Mouse (Mus musculus) kidney, adult 2 months (tissue): ENCODE measurements at regions not wholly inside any gene's neighbourhood (a gene's known extent, or its start where the extent isn't known, plus 50 kb on each side); places are given as distances from the start of the nearest gene placed in this dataset.

Source experiments
- DNase-seq: peaks from one replicate; pipeline ENCODE4 v3.0.0; 2021
- H3K27ac ChIP-seq: fragments of 200-500 bp; 2 replicates; pipeline ENCODE4 v1.5.1; 2012; ENCODE audit warnings: low read depth, low read length, control low read depth, inconsistent platforms; ENCODE audit not compliant: insufficient read depth
- H3K27me3 ChIP-seq: fragments of 200-500 bp; replicated peaks from 2 replicates; pipeline ENCODE4 v1.6.1; 2012; ENCODE audit warnings: mild to moderate bottlenecking, moderate library complexity, low read length, inconsistent platforms; ENCODE audit not compliant: control insufficient read depth, insufficient read depth
- H3K36me3 ChIP-seq: fragments of 200-500 bp; 2 replicates; pipeline ENCODE4 v1.6.1; 2012; ENCODE audit warnings: mild to moderate bottlenecking, moderate library complexity, low read length, inconsistent platforms; ENCODE audit not compliant: control insufficient read depth, insufficient read depth
- H3K4me1 ChIP-seq: fragments of 200-500 bp; 2 replicates; pipeline ENCODE4 v1.6.1; 2011; ENCODE audit warnings: low read length; ENCODE audit not compliant: control insufficient read depth, insufficient read depth
- H3K4me3 ChIP-seq: fragments of 200-500 bp; 2 replicates; pipeline ENCODE4 v1.5.1; 2011; ENCODE audit warnings: mild to moderate bottlenecking, low read depth, low read length, control low read depth; ENCODE audit not compliant: insufficient read depth
- CTCF ChIP-seq: fragments of 200-500 bp; conservative IDR thresholded peaks from 2 replicates; pipeline ENCODE4 v1.5.1; 2011; ENCODE audit warnings: low read depth, mild to moderate bottlenecking, control low read depth, low read length, moderate library complexity, mixed read lengths; ENCODE audit not compliant: insufficient read depth, insufficient read length
- POLR2A ChIP-seq: fragments of 200-500 bp; IDR thresholded peaks from one replicate; pipeline ENCODE4 v1.6.1; 2011; ENCODE audit warnings: low read depth, low read length, control low read depth
- WGBS: fragments of 180-500 bp; shearing (Covaris S2); methylation state at CpG from one replicate; pipeline ENCODE4 v1.1.7; 2018; 5-methylcytosine and 5-hydroxymethylcytosine counted together

- H3K36me3 ChIP-seq: no peaks in the 10 kb centered on the region
- no peaks in the 10 kb centered on the region for H3K27me3 ChIP-seq
- 48% methylated on average over 21 of the region's 21 CpGs for WGBS
- TF ChIP-seq POLR2A: no peak
- TF ChIP-seq CTCF: no peak
- H3K27ac ChIP-seq: no peak overlapping the region; the same call in 1 of the 2 replicates
- DNase-seq: peak; percentile 1
- no peaks in the 10 kb centered on the region for H3K4me1 ChIP-seq
- no peak overlapping the region for H3K4me3 ChIP-seq
Observed at GRCm38 (mm10) chr14:99366281-99366987, 67.9 kb downstream of the Klf5 start.

- DNase-seq: peak; percentile 27
- no peak for TF ChIP-seq POLR2A
- no peak for TF ChIP-seq CTCF
- no peak overlapping the region for H3K4me3 ChIP-seq
- peak overlapping the region; percentile 55; the same call in 1 of the 2 replicates for H3K27ac ChIP-seq
- WGBS: 48% methylated on average over 11 of the region's 11 CpGs
- H3K36me3 ChIP-seq: no peaks in the 10 kb centered on the region
- H3K4me1 ChIP-seq: no peaks in the 10 kb centered on the region
- H3K27me3 ChIP-seq: no peaks in the 10 kb centered on the region
Observed at GRCm38 (mm10) chr14:99366996-99367555, 68.6 kb downstream of the Klf5 start.

- H3K4me3 ChIP-seq: no peak overlapping the region
- H3K27ac ChIP-seq: no peak overlapping the region
- H3K36me3 ChIP-seq: no peaks in the 10 kb centered on the region
- no peak for DNase-seq
- no peaks in the 10 kb centered on the region for H3K27me3 ChIP-seq
- TF ChIP-seq POLR2A (no peak), CTCF (no peak)
- no peaks in the 10 kb centered on the region for H3K4me1 ChIP-seq
- WGBS: 75% methylated on average over 5 of the region's 5 CpGs
Observed at GRCm38 (mm10) chr14:99369366-99369765, 70.9 kb downstream of the Klf5 start.

- no peak for TF ChIP-seq POLR2A
- no peak for TF ChIP-seq CTCF
- 58% methylated on average over 4 of the region's 4 CpGs for WGBS
- Histone ChIP-seq H3K27me3 (no peaks in the 10 kb centered on the region), H3K4me1 (no peaks in the 10 kb centered on the region), H3K36me3 (no peaks in the 10 kb centered on the region), H3K27ac (no peak overlapping the region), H3K4me3 (no peak overlapping the region)
- DNase-seq: no peak
Observed at GRCm38 (mm10) chr14:99373682-99374081, 75.2 kb downstream of the Klf5 start.

GRCm38 (mm10) chr14:99375040-99375610, 76.6 kb downstream of the Klf5 start:
- Histone ChIP-seq H3K27ac (no peak overlapping the region), H3K4me3 (no peak overlapping the region), H3K27me3 (no peaks in the 10 kb centered on the region), H3K4me1 (no peaks in the 10 kb centered on the region), H3K36me3 (no peaks in the 10 kb centered on the region)
- TF ChIP-seq POLR2A (no peak), CTCF (no peak)
- WGBS: 64% methylated on average over 5 of the region's 5 CpGs
- no peak for DNase-seq

- Histone ChIP-seq H3K27ac (no peak overlapping the region), H3K36me3 (no peaks in the 10 kb centered on the region), H3K27me3 (no peaks in the 10 kb centered on the region), H3K4me1 (no peaks in the 10 kb centered on the region), H3K4me3 (no peak overlapping the region)
- TF ChIP-seq POLR2A (no peak), CTCF (no peak)
- no peak for DNase-seq
- WGBS: 76% methylated on average over 11 of the region's 11 CpGs
Observed at GRCm38 (mm10) chr14:99376652-99377502, 78.4 kb downstream of the Klf5 start.
